Mouse (Mus musculus): ENCODE measurements around the gene Defb7. TPM values are rescaled to one million over a fixed set of nuclear protein-coding genes. Genes with fewer than 3 reads are reported as not detected.

The Defb7 gene
- total RNA-seq (2021), result not detected

DNA sequence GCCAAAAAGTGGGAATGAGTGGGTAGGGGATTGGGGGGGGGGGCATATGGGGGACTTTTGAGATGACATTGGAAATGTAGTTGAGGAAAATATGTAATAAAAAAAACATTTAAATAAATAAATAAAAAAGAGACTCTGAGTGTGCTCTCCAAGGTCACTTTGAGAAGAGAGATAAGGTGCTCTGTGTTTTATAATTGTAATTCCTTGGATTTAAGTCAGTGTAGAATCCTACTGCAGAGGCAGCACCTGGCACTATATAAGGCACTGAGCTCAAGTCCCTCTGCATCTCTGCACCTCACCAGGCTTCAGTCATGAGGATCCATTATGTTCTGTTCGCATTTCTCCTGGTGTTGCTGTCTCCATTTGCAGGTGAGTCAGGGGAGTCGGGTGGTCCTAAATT lies at the start of gene Defb7:
TSS of gene Defb7 (plus strand) at position 301 of the 400 bp plus-strand sequence.
- no peak for DNase-seq

DNA sequence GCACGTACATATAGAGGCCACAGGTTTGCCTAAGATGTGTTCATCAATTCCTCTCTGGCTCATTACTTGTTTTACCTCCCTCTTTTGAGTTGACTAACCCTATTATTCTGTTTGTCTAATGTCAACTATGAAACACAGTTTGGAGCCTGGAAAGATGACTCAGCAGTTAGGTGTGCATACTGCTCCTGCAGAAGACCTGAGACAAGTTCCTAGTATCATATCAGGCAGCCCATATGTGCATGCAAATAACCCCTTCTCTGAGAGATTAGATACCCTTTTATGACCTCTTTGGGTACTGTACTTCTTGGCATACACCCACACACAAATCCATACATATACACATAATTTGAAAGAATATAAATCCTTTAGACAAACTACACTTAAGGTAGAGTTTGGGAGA lies 48.5 kb upstream of the Defb7 start:
- DNase-seq, result no peak

DNA sequence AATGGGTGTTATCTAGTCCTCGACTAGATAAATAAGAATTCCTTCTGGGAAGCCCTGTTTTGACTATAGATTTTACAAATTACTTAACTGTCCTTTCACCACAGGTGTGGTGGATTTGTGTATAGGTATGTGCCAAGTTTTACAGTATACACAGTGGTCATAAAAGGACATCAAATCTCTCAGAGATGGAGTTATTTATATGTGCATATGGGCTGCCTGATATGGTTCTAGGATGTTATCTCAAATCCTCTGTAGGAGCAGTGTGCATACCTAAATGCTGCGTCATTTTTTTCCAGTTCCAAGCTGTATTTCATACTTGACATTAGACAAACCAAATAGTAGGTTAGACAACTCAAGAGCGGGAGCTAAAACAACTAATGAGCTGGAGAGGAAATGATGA lies 33.5 kb upstream of the Defb7 start:
- DNase-seq, result no peak

DNA sequence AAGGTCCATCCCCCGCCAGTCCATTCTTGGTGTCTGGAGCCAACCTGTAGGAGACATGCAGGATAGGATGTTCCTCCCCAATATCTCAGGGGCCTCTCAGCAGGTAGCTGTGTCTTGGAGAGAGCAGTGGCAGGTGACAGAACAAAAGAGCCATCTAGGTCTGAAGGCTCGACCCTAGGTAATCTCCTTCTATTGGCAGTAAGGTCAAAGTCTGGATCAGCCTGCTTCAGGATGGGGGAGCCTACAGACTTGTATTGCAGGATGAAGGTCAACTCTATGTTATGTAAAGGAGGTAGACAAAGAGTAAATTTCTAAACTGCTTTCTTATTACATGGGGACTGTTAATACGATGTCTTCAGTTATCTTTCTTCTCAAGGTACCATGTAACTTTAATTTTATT lies 25.9 kb upstream of the Defb7 start:
- DNase-seq, result no peak

DNA sequence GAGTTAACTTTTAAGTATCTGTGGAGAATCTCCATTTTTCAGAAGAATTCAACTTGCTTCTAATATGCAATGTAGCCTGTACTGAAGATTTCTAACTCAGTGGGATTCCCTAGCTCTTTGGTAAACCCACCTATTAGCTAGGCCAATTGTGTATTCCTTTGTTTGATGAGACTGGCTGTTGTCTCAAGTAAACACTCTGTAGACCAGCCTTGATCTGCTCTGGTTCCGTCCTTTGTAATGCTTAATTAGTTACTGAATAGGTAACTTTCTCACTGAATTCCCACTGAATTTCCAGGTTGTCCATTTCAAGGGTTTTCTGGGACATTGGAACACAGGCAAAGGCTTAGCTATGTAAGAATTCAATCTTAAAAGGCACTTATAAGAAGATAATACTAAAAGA lies 5.6 kb downstream of the Defb7 start:
- DNase-seq, result no peak

DNA sequence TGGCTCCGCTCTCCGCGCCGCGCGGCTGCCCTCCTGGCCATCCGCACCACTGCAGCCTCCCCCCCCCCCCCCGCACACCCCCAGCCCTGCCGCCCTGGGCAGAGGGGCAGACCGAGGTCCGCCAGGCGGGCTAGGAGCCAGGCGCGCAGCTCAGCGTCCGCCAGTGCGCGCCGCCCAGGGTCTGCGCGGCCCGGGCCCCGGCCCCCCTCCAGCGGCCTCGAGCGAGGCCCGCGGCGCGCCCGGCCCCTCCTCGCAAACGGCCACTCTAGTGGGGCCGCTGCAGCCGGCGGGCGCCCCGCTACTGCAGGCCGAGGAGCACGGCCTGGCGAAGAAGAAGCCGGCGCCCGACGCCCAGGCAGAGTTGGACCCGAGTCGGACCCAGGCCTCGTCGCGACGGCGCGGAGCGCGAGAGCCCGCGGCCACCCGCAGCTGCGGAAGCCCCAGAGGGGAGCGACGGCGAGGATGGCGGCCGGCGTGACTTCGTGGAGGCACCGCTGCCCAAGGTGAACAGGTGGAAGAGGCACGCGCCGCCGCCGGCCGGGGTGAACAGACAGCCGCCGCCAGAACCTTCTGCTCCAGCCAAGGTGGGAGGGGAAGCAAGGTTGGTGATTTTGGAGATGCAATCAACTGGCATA lies 40.4 kb downstream of the Defb7 start:
- no peak for DNase-seq

DNA sequence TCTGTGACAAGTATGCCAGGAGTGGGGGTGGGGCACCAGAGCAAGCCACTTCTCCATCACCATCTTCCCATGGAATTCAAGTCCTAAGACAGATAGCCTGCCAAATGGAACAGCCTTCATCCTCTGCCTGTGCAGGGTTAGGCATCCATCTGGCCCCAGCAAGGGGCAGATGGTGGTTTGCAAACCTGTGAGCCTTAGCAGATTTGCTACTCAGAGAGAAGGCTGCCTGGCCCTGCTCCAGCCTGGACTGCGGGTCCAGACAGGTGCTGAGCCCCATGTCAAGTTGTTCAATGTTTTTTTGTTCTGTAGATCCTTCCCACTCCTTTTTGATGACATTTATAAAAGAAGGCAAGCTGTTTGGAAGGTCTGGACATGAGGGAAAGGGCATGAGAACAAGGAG lies 45.5 kb downstream of the Defb7 start:
- DNase-seq, result no peak

Small RNA genes lying within 50 kb of the gene (microRNA-seq; reads per million reads assigned to microRNA genes)
- gene Gm27288 (0 reads per million in 2 experiments), gene Gm27852 (0 reads per million in 2 experiments)

Other genes with a start within 250 kb of the Defb7 start
- not detected for gene Defb5, start 247.5 kb upstream of the Defb7 start, total RNA-seq (2021)
- gene Defb3, start 201.7 kb upstream of the Defb7 start, total RNA-seq (2021), result not detected
- gene Defb8, start 47.5 kb upstream of the Defb7 start, total RNA-seq (2021), result not detected
- under 1 TPM; 0.60 to 0.94 TPM for gene 4930467E23Rik, start 234.5 kb downstream of the Defb7 start, total RNA-seq (2021)

All from layer of hippocampus, postnatal 36 days (tissue).